In genomic region chrX:100392304-100392703, GRCm38 (mm10) we compare ENCODE assay signal across 8 mouse cellular contexts. TPM values are rescaled to one million over a fixed set of nuclear protein-coding genes. Genes with fewer than 3 reads are reported as not detected.
DNase-seq lines count a peak whose midpoint lies in the region; ATAC-seq and TF ChIP-seq lines count a peak whose summit lies in the region.
"Had no signal": no experiment of that assay in that cellular context is flagged by ENCODE, and none has a peak within 500 bp of the region (broad histone marks: within the 10 kb centered on the region; RNA-seq: fewer than 3 reads in every experiment).

No protein-coding gene starts in this region.

- TF ChIP-seq CTCF in ES-Bruce4 (IDR thresholded peaks at IDR 0.05; ENCODE audit: low read depth, low read length) (peak; percentile 7), Patski (IDR thresholded peaks at IDR 0.05) (peak; percentile 73)

- in situ Hi-C loops in Patski (cut with MboI; ENCODE audit: low pct_unique_long_range_greater_than_20kb), result loop anchor here (10.0 kb wide), 1 partner anchor 82 kb away; no protein-coding TSS in a partner anchor

- CTCF ChIA-PET in Patski (lab: Charles Lee), result no interaction called here

- DNase-seq in kidney, adult 9 months, result peak; percentile 17
- DNase-seq in Patski (ENCODE audit: low read depth, low spot score), result no peak
- peak; percentile 34 for DNase-seq in embryonic facial prominence, embryonic 14.5 days (ENCODE audit: low spot score)
- peak; percentile 5 to 13 for DNase-seq in left cerebral cortex, postnatal 25 days (ENCODE audit: low spot score in 2 of 2)
- peak; percentile 29 to 52 for DNase-seq in right cerebral cortex, postnatal 10 days (ENCODE audit: low spot score in 2 of 2)

- H3K4me2 ChIP-seq in kidney, embryonic 15.5 days, result no peak overlapping the region
- H3K4me2 ChIP-seq in embryonic facial prominence, embryonic 14.5 days (ENCODE audit: low read depth, low read length), result no peak overlapping the region
- H3K4me2 ChIP-seq: lung, embryonic 15.5 days had no signal

- TF ChIP-seq POLR2A in ES-Bruce4 (IDR thresholded peaks at IDR 0.05; ENCODE audit: insufficient read depth, low read length), result no peak

- no peak for TF ChIP-seq EP300 in ES-Bruce4 (IDR thresholded peaks at IDR 0.05; ENCODE audit: insufficient read depth, low read depth, low read length)

- no peak overlapping the region for H3K4me3 ChIP-seq in kidney, embryonic 15.5 days (replicated peaks)
- H3K4me3 ChIP-seq in ES-Bruce4 (ENCODE audit: low read depth, low read length), result no peak overlapping the region
- no peak overlapping the region for H3K4me3 ChIP-seq in embryonic facial prominence, embryonic 14.5 days (ENCODE audit: low read depth, low read length)
- H3K4me3 ChIP-seq: lung, embryonic 15.5 days had no signal

- POLR2A ChIA-PET in Patski (lab: Charles Lee), result no interaction called here

- WGBS in kidney, embryonic 15.5 days, result 32% methylated on average over 6 of the region's 6 CpGs
- WGBS in embryonic facial prominence, embryonic 14.5 days, result 25% methylated on average over 6 of the region's 6 CpGs

- H3K27me3 ChIP-seq in kidney, embryonic 15.5 days, result peaks cover 47% of the 10 kb centered on the region
- H3K27me3 ChIP-seq in ES-Bruce4 (ENCODE audit: control insufficient read depth, insufficient read depth, low read length, poor library complexity, severe bottlenecking) (no peaks in the 10 kb centered on the region), Patski (peaks cover 14% of the 10 kb centered on the region)
- peaks cover 8% of the 10 kb centered on the region; the same call in 1 of the 2 replicates for H3K27me3 ChIP-seq in embryonic facial prominence, embryonic 14.5 days (replicated peaks; ENCODE audit: control insufficient read depth, insufficient read depth, low read length)
- H3K27me3 ChIP-seq: lung, embryonic 15.5 days had no signal

- no peak overlapping the region for H3K9ac ChIP-seq in kidney, embryonic 15.5 days
- H3K9ac ChIP-seq in ES-Bruce4 (ENCODE audit: low read depth, poor library complexity, severe bottlenecking), result no peak overlapping the region
- no peak overlapping the region for H3K9ac ChIP-seq in embryonic facial prominence, embryonic 14.5 days (ENCODE audit: low read depth, low read length)
- H3K9ac ChIP-seq: lung, embryonic 15.5 days had no signal

- no peak overlapping the region for H3K27ac ChIP-seq in kidney, embryonic 15.5 days
- H3K27ac ChIP-seq in ES-Bruce4 (ENCODE audit: insufficient read depth, low read length), result no peak overlapping the region
- no peak overlapping the region for H3K27ac ChIP-seq in embryonic facial prominence, embryonic 14.5 days (replicated peaks; ENCODE audit: low read depth, low read length)
- H3K27ac ChIP-seq: lung, embryonic 15.5 days had no signal

- no peak for ATAC-seq in kidney, embryonic 15.5 days (replicated peaks; ENCODE audit: low FRiP score)
- ATAC-seq in Patski, result no peak
- no peak for ATAC-seq in embryonic facial prominence, embryonic 14.5 days (ENCODE audit: low read depth)

- no peaks in the 10 kb centered on the region for H3K9me3 ChIP-seq in kidney, embryonic 15.5 days (replicated peaks)
- H3K9me3 ChIP-seq in ES-Bruce4 (replicated peaks; ENCODE audit: control insufficient read depth, insufficient read depth, low read length, poor library complexity, severe bottlenecking), result no peaks in the 10 kb centered on the region
- H3K9me3 ChIP-seq in embryonic facial prominence, embryonic 14.5 days (ENCODE audit: control insufficient read depth, low read length), result no peaks in the 10 kb centered on the region
- H3K9me3 ChIP-seq: lung, embryonic 15.5 days had no signal

- no peaks in the 10 kb centered on the region for H3K36me3 ChIP-seq in kidney, embryonic 15.5 days
- H3K36me3 ChIP-seq in ES-Bruce4 (ENCODE audit: control insufficient read depth, insufficient read depth, low read length, poor library complexity, severe bottlenecking), result no peaks in the 10 kb centered on the region
- H3K36me3 ChIP-seq in embryonic facial prominence, embryonic 14.5 days (ENCODE audit: control insufficient read depth, insufficient read depth, low read length), result no peaks in the 10 kb centered on the region
- H3K36me3 ChIP-seq: lung, embryonic 15.5 days had no signal

- no peaks in the 10 kb centered on the region for H3K4me1 ChIP-seq in kidney, embryonic 15.5 days
- no peaks in the 10 kb centered on the region for H3K4me1 ChIP-seq in ES-Bruce4 (ENCODE audit: control insufficient read depth, insufficient read depth, low read length)
- H3K4me1 ChIP-seq in embryonic facial prominence, embryonic 14.5 days (ENCODE audit: control insufficient read depth, insufficient read depth, low read length), result no peaks in the 10 kb centered on the region
- H3K4me1 ChIP-seq: lung, embryonic 15.5 days had no signal

- intact Hi-C loops in left cerebral cortex, postnatal 25 days (cut with DNase I), result loop anchor here (5.0 to 10.0 kb wide), 3 partner anchors 418 to 585 kb away; partner anchors contain the start of gene Eda

RNA-seq across cellular contexts. Expression of gene Otud6a, which starts 36.5 kb away (rescaled TPM):
- polyA plus RNA-seq in kidney, embryonic 15.5 days (2015; fragmentation: Nextera tagmentation; extraction: Ambion mirVana), result 0.19 TPM in 1 of 2 replicates, not detected in the other
- polyA plus RNA-seq in ES-Bruce4 (2011; ENCODE audit: insufficient read depth, insufficient read length, low read depth, missing spikeins), result 0.70 and 1.3 TPM in 2 replicates
- not detected for polyA plus RNA-seq in Patski (2021)
- not detected in 2 replicates for polyA plus RNA-seq in embryonic facial prominence, embryonic 14.5 days (2014; fragmentation: Nextera tagmentation; extraction: Ambion mirVana)
- total RNA-seq in left cerebral cortex, postnatal 25 days (2021), result not detected
- polyA plus RNA-seq: lung, embryonic 15.5 days had no signal

RNA-seq across cellular contexts. Expression of gene Awat2, which starts 50.2 kb away (rescaled TPM):
- 0.47 and 0.69 TPM in 2 replicates for polyA plus RNA-seq in kidney, embryonic 15.5 days (2015; fragmentation: Nextera tagmentation; extraction: Ambion mirVana)
- polyA plus RNA-seq in ES-Bruce4 (2011; ENCODE audit: insufficient read depth, insufficient read length, low read depth, missing spikeins) (0.41 and 0.72 TPM in 2 replicates), Patski (2021) (not detected)
- polyA plus RNA-seq in embryonic facial prominence, embryonic 14.5 days (2014; fragmentation: Nextera tagmentation; extraction: Ambion mirVana), result 0.81 and 1.0 TPM in 2 replicates
- under 1 TPM in 1 of 2 experiments, not detected in 1; 0.21 TPM for total RNA-seq in left cerebral cortex, postnatal 25 days (2021)
